Mouse (Mus musculus): ENCODE data around the gene Hmx1.

Hmx1 gene

DNA sequence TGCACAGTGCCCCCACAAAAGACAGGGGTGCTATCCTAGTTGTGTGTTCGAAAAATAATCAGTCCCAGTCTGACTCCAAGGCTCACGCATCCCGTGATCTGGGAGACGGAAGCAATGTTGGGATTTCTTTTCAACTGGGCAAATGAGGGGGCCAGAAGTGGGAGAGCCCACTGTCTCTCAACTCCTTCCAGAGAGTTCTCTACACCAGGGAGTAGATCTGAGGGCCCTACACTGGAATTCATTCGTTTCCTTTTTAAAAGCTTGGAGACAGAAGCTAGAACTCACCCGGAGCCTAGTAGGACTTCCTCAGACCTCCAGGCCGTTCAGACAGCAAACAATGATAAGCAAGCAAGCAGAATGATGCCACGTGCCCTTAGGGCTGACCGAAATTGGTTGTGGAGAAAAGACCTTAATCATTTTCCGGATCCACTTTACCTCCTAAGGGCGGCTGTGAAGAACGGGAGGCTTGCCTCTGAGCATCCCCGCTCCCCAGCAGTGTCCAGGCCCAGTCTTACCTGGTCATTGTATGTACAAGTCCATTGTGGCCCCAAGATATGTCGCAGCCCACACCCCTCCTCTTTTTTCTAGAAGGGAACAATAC is 9.5 kb downstream of the Hmx1 start:
- no peak for DNase-seq (ENCODE audit: low read depth, low spot score)

GRCm38 (mm10) chr5:35399061-35399460 is 10.2 kb downstream of the Hmx1 start:
- DNase-seq (ENCODE audit: low read depth, low spot score), result no peak

DNA sequence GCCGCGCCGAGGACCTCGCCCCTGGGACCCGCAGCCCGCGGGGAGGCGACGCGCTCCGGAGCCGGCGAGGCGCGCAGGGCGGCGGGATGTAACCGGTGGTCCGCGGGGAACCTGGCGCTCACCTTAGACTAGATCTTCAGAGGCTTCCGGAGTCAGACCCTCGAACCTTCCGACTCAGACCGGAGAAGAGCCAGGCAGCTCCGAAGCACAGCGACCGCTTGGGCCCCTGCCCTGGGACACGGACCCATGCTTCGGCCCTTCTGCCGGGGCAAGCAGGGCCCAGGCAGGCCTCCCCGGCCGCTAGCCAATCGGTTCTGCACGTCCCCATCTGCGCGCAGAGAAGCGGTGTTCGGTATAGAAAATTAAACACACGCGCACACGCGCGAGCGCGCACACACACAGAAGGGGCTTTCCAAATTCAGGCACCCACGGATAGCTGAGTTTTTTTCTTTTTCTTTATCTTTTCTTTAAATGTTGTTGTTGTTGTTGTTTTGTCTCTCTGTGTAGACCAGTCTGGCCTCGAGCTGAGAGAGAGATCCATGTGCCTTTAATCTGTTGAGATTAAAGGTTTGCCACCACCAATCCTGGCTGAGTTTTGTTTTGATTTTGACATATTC is 10.9 kb downstream of the Hmx1 start:
- DNase-seq (ENCODE audit: low read depth, low spot score), result no peak

- no peak for DNase-seq (ENCODE audit: low read depth, low spot score)
These were observed 12.3 kb downstream of the Hmx1 start for GRCm38 (mm10) chr5:35401240-35401639.

GRCm38 (mm10) chr5:35407411-35407930 is 18.6 kb downstream of the Hmx1 start:
- no peak for DNase-seq (ENCODE audit: low read depth, low spot score)

GRCm38 (mm10) chr5:35411028-35411427 is 22.1 kb downstream of the Hmx1 start:
- DNase-seq (ENCODE audit: low read depth, low spot score), result no peak

DNA sequence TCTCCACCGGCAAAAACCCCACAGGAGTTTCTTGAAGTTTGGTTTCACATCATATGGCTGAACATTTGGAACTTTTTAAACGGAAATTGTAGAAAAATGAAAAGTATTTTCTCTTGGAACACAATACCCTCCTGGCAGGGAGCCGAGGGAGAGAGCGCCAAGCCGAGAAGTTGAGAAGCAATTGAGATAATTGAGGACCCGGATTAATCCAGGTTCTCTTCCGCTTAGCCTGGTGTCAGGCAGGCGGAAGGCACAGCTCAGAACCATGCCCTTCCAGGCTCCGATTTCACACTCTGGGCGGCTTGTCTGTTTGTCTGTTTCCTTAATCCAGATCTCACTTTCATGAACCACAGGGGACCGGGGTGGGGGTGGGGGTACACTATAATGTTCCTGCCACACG is 23.9 kb downstream of the Hmx1 start:
- DNase-seq (ENCODE audit: low read depth, low spot score), result no peak

GRCm38 (mm10) chr5:35417707-35418106 is 28.8 kb downstream of the Hmx1 start:
- no peak for DNase-seq (ENCODE audit: low read depth, low spot score)

- DNase-seq (ENCODE audit: low read depth, low spot score), result no peak
These were observed 32.7 kb downstream of the Hmx1 start for GRCm38 (mm10) chr5:35421622-35422021.

DNA sequence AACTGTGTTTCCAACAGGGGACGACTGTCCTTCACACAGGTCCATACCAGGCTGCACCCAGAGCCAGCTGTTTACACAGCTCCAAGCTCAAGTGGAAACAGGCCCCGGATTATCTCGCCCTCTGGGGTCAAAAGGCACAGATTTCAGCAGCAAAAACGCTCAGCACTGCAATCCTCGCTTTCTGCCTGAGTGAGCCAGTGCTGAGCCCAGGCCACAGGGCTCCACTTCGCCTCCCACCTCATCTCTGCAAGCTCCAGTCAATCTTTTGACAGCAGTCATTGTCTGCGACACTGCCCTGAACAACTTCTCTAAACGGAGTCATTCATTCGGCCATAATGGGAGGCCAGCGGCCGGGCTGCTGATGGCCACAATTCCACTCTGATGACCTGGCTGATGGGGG is 36.3 kb downstream of the Hmx1 start:
- no peak for DNase-seq (ENCODE audit: low read depth, low spot score)

DNA sequence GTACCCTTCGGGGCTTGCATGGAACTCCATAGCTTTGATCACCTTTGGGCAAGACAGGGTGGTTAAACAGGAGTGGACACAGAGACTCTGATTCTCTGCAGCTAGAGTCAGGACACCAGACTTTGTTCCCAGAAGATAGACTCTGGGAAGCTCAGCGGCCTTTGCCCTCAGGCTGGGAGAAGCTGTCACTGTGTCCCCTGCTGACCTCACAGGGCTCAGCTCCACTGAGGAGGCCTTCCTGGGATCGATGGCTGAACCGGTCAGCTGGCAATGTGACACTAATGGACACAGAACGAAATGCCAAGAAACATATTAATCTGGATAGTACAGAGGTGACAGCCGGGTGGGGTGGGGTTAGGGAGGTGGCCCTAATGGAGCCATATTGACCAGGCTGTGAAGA is 39.0 kb downstream of the Hmx1 start:
- DNase-seq (ENCODE audit: low read depth, low spot score), result no peak

- DNase-seq (ENCODE audit: low read depth, low spot score), result no peak
These were observed 39.5 kb downstream of the Hmx1 start for GRCm38 (mm10) chr5:35428421-35428820.

GRCm38 (mm10) chr5:35432098-35432497 is 43.2 kb downstream of the Hmx1 start:
- no peak for DNase-seq (ENCODE audit: low read depth, low spot score)

- no peak for DNase-seq (ENCODE audit: low read depth, low spot score)
These were observed 45.1 kb downstream of the Hmx1 start for GRCm38 (mm10) chr5:35434038-35434437.

GRCm38 (mm10) chr5:35434703-35435102 is 45.8 kb downstream of the Hmx1 start:
- no peak for DNase-seq (ENCODE audit: low read depth, low spot score)

DNA sequence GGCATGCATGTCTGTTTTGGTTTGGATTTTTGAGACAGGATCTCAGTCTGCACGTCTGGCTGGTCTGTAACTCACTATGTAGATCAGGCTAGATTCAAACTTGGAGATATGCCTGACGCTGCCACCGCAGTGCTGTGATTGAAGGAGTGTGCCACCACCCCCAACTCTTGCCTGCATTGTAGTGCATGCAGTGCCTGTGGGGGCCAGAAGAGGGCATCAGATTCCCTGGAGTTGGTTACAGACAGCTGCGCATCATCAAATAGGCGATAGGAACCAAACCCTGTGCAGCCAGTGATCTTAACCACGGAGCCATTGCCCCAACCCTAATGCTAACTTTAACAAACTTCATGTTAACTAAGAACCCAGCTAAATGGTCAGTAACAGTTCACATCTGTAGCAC is 49.9 kb downstream of the Hmx1 start:
- DNase-seq (ENCODE audit: low read depth, low spot score), result no peak

- DNase-seq (ENCODE audit: low read depth, low spot score), result no peak
These were observed 51.6 kb downstream of the Hmx1 start for GRCm38 (mm10) chr5:35440459-35440858.

DNA sequence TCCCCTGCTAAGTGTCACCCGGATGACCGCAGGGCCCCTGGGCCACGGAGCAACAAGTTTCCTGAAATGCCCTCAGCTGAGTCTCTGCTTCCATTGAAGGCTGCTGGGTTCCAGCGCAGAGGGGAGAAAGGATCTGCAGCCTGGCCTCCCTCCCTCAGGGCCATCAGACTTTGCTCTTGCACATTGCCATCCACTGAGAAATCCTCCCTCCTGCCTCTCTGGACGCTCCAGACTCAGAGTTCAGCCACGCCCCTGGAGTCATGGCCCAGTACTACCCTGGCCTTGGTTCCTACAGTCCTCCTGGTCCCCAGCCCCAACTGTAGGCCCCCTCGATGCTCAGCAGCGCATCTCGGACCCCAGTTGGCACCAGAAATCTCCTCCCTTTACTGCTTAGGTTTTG is 52.5 kb downstream of the Hmx1 start:
- no peak for DNase-seq (ENCODE audit: low read depth, low spot score)

DNA sequence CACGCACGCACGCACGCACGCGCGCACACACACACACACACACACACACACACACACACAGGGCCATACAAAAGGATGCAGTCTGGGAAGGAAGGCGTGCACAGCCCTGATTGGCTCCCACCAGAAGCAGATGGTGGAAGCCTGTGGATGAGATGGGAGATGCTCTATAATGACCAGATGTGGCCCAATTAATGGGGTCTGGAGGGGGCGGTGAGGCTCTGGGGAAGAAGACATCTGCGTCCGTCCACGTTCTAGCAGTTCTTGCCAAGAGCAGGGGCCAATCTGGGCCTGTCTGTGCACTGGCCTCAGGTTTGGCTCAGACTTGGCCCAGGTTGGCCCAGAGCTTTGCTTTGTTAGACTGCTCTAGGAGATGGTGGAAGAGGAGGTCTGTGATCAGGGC is 55.8 kb downstream of the Hmx1 start:
- no peak for DNase-seq (ENCODE audit: low read depth, low spot score)

GRCm38 (mm10) chr5:35447656-35448443 is 58.9 kb downstream of the Hmx1 start:
- DNase-seq (ENCODE audit: low read depth, low spot score), result no peak
